Mouse (Mus musculus) thymus, postnatal 4 days (tissue): ENCODE measurements at regions not wholly inside any gene's neighbourhood (a gene's known extent, or its start where the extent isn't known, plus 50 kb on each side); places are given as distances from the start of the nearest gene placed in this dataset.

Source experiments
- DNase-seq: peaks from one replicate; pipeline ENCODE4 v3.0.0; 2021

- no peak for DNase-seq
Observed at GRCm38 (mm10) chr4:56039327-56039726, 507.1 kb upstream of the Klf4 start.

- no peak for DNase-seq
Observed at GRCm38 (mm10) chr4:56036334-56036733, 504.1 kb upstream of the Klf4 start.

- no peak for DNase-seq
Observed at GRCm38 (mm10) chr4:56035543-56035942, 503.3 kb upstream of the Klf4 start.

- DNase-seq, result no peak
Observed at GRCm38 (mm10) chr4:56028441-56028840, 496.2 kb upstream of the Klf4 start.

DNA sequence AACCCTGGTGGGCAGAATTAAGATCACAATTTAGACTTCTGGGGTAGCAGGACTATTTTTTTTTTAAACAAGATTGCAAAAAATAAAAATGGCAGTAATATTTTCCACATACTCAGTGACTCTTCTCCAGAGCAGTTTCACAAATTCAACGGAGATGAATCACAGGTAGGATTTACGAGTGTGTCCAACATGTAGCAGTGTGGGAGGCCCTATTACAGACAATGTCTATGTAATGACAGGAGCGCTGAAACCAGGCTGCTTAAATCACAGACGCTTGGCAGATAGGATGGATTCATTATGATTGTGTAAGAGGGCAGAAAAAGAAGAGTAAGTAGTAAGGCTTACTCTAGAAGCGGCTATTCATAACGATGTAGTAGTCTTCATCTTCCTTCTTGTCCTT is 495.0 kb upstream of the Klf4 start:
- DNase-seq, result no peak

DNA sequence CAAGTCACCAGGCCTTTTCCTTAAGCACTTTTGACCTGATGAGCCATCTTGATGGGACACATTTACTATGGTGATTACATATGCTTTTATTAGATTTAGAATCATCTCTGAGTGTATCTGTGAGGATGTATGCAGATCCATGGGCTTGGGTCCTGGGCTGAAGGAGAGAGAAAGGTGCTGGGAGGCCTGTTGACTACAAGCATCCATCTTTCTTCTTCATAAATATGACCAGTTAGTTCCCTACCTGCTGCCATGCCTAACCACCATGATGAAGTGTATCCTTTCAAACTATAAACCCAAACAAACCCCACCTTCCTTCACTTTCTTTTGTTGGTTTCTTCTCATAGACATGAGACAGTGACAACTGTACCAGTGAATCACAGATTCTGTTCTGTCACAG is 492.2 kb upstream of the Klf4 start:
- no peak for DNase-seq

GRCm38 (mm10) chr4:56018212-56018611 is 485.9 kb upstream of the Klf4 start:
- DNase-seq, result no peak

DNA sequence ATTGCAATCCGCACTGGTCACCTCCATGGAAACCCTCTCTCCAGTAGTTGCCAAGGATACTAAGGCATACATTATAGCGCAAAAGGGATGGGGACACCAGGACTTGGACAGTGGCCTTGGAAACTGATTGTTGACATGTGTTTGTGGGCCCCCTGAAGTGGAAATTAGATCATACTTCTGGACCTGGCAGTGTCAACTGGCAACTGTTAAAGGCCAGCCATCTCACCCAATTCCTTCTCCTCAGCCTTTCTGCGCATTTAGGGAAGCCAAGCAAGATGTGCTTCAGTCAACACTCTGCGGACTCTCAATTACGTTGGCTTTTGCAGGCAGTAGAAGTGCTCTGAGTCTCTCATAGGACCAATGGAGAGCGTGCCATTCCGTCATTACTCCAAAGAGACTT is 483.2 kb upstream of the Klf4 start:
- DNase-seq, result no peak

DNA sequence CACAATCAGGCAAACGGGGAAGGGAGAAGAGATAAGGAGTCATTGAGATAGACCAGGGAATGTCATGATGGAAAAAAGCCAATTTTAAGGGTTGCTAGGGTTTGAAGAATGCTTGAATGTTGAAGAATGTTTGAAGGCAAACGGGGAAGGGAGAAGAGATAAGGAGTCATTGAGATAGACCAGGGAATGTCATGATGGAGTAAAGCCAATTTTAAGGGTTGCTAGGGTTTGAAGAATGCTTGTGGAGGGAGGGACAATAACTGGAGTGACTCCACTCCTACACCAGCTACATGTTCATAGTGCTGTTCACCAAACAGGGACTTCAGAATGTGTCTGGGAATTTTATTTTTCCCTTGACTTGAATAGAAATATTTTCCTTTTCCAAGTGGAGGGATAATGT is 476.0 kb upstream of the Klf4 start:
- no peak for DNase-seq

- no peak for DNase-seq
Observed at GRCm38 (mm10) chr4:56004227-56004626, 472.0 kb upstream of the Klf4 start.

- DNase-seq, result no peak
Observed at GRCm38 (mm10) chr4:56001312-56001731, 469.1 kb upstream of the Klf4 start.

- no peak for DNase-seq
Observed at GRCm38 (mm10) chr4:55984026-55984425, 451.8 kb upstream of the Klf4 start.

DNA sequence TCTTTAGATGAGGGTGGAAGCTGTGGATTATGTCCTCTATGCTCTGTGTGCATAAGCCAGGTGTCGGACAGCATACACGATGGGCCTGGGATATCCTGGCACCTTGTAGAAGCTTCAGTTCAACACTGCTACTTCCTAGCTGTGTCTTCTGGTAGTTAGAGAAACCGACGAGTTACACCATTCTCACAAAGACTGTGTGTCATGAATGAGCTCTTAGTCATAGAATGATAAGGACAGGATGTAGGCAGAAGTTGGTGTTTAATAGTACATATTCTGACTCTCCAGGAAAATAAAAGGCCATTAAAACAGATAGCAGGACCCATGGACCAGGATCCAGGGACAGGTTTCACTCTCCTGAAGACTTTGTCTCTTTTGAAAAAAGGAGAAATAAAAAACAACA is 446.3 kb upstream of the Klf4 start:
- no peak for DNase-seq

- no peak for DNase-seq
Observed at GRCm38 (mm10) chr4:55976265-55976664, 444.0 kb upstream of the Klf4 start.

DNA sequence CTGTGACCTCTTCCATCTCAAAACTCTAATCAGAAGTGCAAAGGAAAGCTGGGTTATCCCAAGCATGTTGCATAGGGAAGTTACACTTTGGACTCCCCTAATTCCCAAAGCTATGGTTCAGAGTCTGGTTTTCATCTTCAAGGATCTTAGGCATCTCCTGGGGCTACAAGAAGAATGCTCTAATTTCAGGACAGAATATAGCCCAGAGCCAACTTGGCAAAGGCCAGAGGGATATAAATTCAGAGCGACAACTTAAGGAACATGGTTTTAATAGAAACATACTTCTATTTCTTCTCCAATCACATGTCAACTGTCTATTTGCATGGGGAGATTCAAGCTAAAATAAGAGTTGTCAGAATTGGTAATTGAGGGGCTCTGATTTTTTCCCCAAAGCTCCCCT is 441.4 kb upstream of the Klf4 start:
- no peak for DNase-seq

DNA sequence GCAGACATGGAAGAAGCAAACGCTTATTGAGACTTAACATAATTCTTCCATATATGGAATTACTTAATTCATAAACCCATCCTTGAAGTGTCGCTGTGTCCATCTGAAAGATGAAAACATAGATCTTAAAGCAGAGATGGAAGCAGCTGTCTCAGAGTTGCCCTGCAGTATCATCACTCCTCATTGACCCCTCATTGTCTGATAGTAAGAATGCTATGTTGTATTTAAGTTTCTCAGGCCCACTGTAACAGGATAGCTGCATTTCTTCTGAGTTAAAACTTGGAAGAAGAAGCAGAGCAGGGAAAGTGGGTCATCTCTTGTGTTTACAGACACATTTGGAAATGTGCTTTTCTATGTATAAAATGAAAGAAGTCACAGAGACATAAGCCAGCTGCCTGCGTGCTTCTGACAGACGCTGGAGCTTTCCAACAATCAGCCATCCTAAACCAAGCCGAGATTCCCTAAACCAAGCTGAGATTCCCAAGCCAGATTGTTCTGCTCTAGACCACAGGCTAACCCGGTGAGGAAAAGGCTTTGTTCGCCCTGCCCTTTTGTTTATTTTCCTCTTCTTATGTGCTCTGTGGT is 440.1 kb upstream of the Klf4 start:
- no peak for DNase-seq

DNA sequence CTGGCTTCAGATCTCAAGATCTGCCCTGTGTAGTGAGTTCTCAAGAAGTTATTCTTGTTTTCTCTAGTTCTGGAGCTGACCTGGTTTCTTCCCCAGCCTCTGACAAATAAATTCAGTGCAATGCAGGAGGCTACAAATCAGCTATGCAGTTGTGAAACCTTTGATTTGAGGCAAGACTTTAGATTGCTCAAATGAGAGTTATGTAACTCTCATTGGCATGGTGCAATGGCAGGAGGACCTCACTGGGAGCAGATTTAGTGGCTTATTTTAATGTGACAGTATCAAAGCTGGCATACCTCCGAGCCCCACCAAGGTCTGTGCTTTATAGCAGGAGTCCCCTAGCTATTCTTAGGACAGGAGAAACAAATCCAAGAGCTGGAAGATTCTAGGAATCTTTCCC is 427.8 kb upstream of the Klf4 start:
- no peak for DNase-seq

DNA sequence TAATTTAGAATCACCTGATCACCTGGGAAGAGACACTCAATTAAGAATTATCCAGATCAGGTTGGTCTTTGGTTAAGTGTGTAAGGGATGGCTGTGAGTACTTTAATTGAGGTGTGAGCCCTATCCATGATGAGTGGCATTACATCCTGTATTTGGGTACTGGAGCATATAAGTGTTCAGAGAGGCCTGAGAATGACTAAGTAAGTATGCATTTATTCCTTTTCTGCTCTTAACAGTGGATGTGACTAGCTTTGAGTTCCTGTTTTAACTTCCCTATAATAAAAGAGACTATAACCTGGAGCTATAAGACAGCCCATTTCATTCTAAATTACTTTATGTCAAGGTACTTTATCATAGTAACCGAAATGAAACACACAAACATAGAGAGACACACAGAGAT is 421.4 kb upstream of the Klf4 start:
- DNase-seq, result no peak

- no peak for DNase-seq
Observed at GRCm38 (mm10) chr4:55952220-55952619, 420.0 kb upstream of the Klf4 start.

- no peak for DNase-seq
Observed at GRCm38 (mm10) chr4:55941423-55941822, 409.2 kb upstream of the Klf4 start.

- DNase-seq, result no peak
Observed at GRCm38 (mm10) chr4:55938383-55938782, 406.1 kb upstream of the Klf4 start.

DNA sequence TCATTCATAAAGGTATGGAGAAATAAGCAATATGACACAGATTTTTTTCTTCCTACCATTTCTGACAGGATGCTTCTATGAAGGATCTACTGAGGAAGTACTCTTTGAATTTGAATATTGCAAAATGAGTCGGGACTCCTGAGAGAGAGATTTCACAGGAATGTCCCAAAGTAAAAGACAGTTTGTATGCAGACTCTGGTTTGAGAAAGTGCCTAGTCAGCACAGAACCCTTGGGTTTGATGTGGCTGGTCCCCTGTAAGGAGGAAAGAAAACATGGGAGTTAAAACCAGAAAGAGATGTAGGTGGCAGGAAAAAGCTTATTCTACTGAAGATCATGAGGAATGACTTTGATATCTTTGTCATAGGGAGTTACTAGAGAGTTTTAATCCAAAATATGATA is 405.6 kb upstream of the Klf4 start:
- DNase-seq, result no peak

- DNase-seq, result no peak
Observed at GRCm38 (mm10) chr4:55929141-55929782, 397.0 kb upstream of the Klf4 start.

- no peak for DNase-seq
Observed at GRCm38 (mm10) chr4:55928670-55929069, 396.4 kb upstream of the Klf4 start.

- no peak for DNase-seq
Observed at GRCm38 (mm10) chr4:55928196-55928595, 395.9 kb upstream of the Klf4 start.
